In the genomic region with DNA sequence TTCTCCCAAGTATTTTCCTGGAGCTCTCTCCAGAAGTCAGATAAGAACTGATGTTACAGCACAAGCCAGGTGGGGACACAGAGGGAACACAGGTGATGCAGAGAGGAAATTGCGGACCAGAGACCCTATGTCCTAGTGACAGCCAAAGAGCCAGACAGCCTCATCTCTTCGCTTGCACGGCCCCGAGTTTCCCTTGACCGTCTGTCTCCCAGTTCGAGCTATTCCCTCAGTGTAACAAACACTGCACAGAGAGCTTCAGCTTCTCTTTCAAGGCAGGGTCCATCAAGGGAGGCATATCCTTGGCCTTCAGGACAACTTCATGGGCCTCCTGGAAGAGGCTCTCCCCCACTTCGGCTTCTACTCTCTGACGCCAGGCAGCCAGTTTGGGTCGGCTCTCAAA, we compare ENCODE assay signal across 24 mouse cellular contexts. TPM values are rescaled to one million over a fixed set of nuclear protein-coding genes. Genes with fewer than 3 reads are reported as not detected.
DNase-seq lines count a peak whose midpoint lies in the region; ATAC-seq and TF ChIP-seq lines count a peak whose summit lies in the region.
"Had no signal": no experiment of that assay in that cellular context is flagged by ENCODE, and none has a peak within 500 bp of the region (broad histone marks: within the 10 kb centered on the region; RNA-seq: fewer than 3 reads in every experiment).

No protein-coding gene starts in this region.

- peak; percentile 75 for DNase-seq in heart, adult 11 months
- no peak for DNase-seq in heart, postnatal 14 days
- DNase-seq in midbrain, embryonic 11.5 days (ENCODE audit: low spot score, missing footprints): peak; percentile 53
- no peak for DNase-seq in midbrain, postnatal 0 days (ENCODE audit: low spot score)
- DNase-seq: adrenal gland, adult 2 months; adrenal gland, adult 8-10 months; adrenal gland, postnatal 10 days; adrenal gland, postnatal 14 days; adrenal gland, postnatal 25 days; adrenal gland, postnatal 36 days; B cell, adult 2 months; cerebellum, adult 11 months; cerebellum, adult 11-12 months; cerebellum, adult 18-20 months had no signal

- H3K9me3 ChIP-seq in midbrain, embryonic 11.5 days (ENCODE audit: control insufficient read depth, low read length): no peaks in the 10 kb centered on the region
- no peaks in the 10 kb centered on the region for H3K9me3 ChIP-seq in midbrain, postnatal 0 days (ENCODE audit: low read length)
- H3K9me3 ChIP-seq: G1E had no signal

- H3K36me3 ChIP-seq in midbrain, embryonic 11.5 days (ENCODE audit: control insufficient read depth, insufficient read depth, low read length): no peaks in the 10 kb centered on the region
- H3K36me3 ChIP-seq in midbrain, postnatal 0 days (ENCODE audit: insufficient read depth, low read length): no peaks in the 10 kb centered on the region

- no peak for TF ChIP-seq CTCF in midbrain, postnatal 0 days (IDR thresholded peaks at IDR 0.05)

- no peak for ATAC-seq in midbrain, embryonic 11.5 days (ENCODE audit: low FRiP score)
- ATAC-seq in midbrain, postnatal 0 days (ENCODE audit: low FRiP score): no peak
- ATAC-seq: activated CD4-positive, CD25-positive, alpha-beta regulatory T cell, adult 4 months; CD4-positive, CD25-positive, alpha-beta regulatory T cell, adult 4 months; Patski had no signal

- H3K4me3 ChIP-seq in midbrain, embryonic 11.5 days (ENCODE audit: low read depth, low read length): no peak overlapping the region
- no peak overlapping the region for H3K4me3 ChIP-seq in midbrain, postnatal 0 days (ENCODE audit: low read depth, low read length)

- intact Hi-C loops in heart, postnatal 14 days (cut with DNase I): loop anchor here (5.0 kb wide), 1 partner anchor 58 kb away; no protein-coding TSS in a partner anchor

- no peak overlapping the region for H3K27ac ChIP-seq in midbrain, embryonic 11.5 days (ENCODE audit: low read depth, low read length)
- H3K27ac ChIP-seq in midbrain, postnatal 0 days (ENCODE audit: low read depth, low read length): no peak overlapping the region

- WGBS in midbrain, embryonic 11.5 days: 92% methylated on average over 9 of the region's 9 CpGs
- 92% methylated on average over 9 of the region's 9 CpGs for WGBS in midbrain, postnatal 0 days

- peaks cover 2% of the 10 kb centered on the region; the same call in 1 of the 2 replicates for H3K4me1 ChIP-seq in midbrain, embryonic 11.5 days (ENCODE audit: control insufficient read depth, insufficient read depth, low read length)
- H3K4me1 ChIP-seq in midbrain, postnatal 0 days (ENCODE audit: insufficient read depth, low read length): no peaks in the 10 kb centered on the region

- H3K4me2 ChIP-seq in midbrain, embryonic 11.5 days: no peak overlapping the region
- no peak overlapping the region for H3K4me2 ChIP-seq in midbrain, postnatal 0 days (ENCODE audit: low read depth, low read length, poor library complexity, severe bottlenecking)

- H3K9ac ChIP-seq in midbrain, embryonic 11.5 days (ENCODE audit: low read length): no peak overlapping the region
- H3K9ac ChIP-seq in midbrain, postnatal 0 days (replicated peaks; ENCODE audit: low read length, poor library complexity, severe bottlenecking): no peak overlapping the region

- peaks cover 3% of the 10 kb centered on the region for H3K27me3 ChIP-seq in midbrain, embryonic 11.5 days (ENCODE audit: control insufficient read depth, insufficient read depth, low read length)
- peaks cover 13% of the 10 kb centered on the region; the same call in 1 of the 2 replicates for H3K27me3 ChIP-seq in midbrain, postnatal 0 days (ENCODE audit: insufficient read depth, low read length)
- H3K27me3 ChIP-seq: CH12.LX, Patski had no signal

RNA-seq across cellular contexts. Expression of gene Ddt, which starts 1.4 kb away (rescaled TPM):
- total RNA-seq in heart, postnatal 14 days (2021): 10 to 100 TPM; 44.8 to 61.1 TPM
- polyA plus RNA-seq in midbrain, embryonic 11.5 days (2014; fragmentation: Nextera tagmentation; extraction: Ambion mirVana): 89.8 and 94.7 TPM in 2 replicates
- total RNA-seq in midbrain, postnatal 0 days (2014; rRNA removed): 71.1 and 72.9 TPM in 2 replicates
- 92.9 and 102 TPM in 2 replicates for polyA plus RNA-seq in midbrain, postnatal 0 days (2015; fragmentation: Nextera tagmentation; extraction: Ambion mirVana)

RNA-seq across cellular contexts. Expression of gene Gm20441, which starts 6.2 kb away (rescaled TPM):
- not detected for total RNA-seq in heart, postnatal 14 days (2021)
- polyA plus RNA-seq in midbrain, embryonic 11.5 days (2014; fragmentation: Nextera tagmentation; extraction: Ambion mirVana): not detected in 2 replicates
- not detected in 2 replicates for total RNA-seq in midbrain, postnatal 0 days (2014; rRNA removed)
- not detected in 2 replicates for polyA plus RNA-seq in midbrain, postnatal 0 days (2015; fragmentation: Nextera tagmentation; extraction: Ambion mirVana)
- total RNA-seq: adrenal gland, adult 18-20 months; adrenal gland, adult 2 months; adrenal gland, adult 8-10 months; adrenal gland, postnatal 10 days; adrenal gland, postnatal 14 days; adrenal gland, postnatal 25 days; ES-E14; G1E; MEL had no signal
- polyA plus RNA-seq: activated CD4-positive, CD25-positive, alpha-beta regulatory T cell, adult 4 months; adrenal gland, adult 2 months; brain, embryonic 14.5 days; C2C12; CD4-positive, CD25-positive, alpha-beta regulatory T cell, adult 4 months; G1E; Patski had no signal

RNA-seq across cellular contexts. Expression of gene Gstt3, which starts 6.6 kb away (rescaled TPM):
- total RNA-seq in heart, postnatal 14 days (2021): 1 to 10 TPM; 1.8 to 4.3 TPM
- polyA plus RNA-seq in midbrain, embryonic 11.5 days (2014; fragmentation: Nextera tagmentation; extraction: Ambion mirVana): 1.0 and 1.2 TPM in 2 replicates
- 3.6 and 7.7 TPM in 2 replicates for total RNA-seq in midbrain, postnatal 0 days (2014; rRNA removed)
- 2.5 and 2.8 TPM in 2 replicates for polyA plus RNA-seq in midbrain, postnatal 0 days (2015; fragmentation: Nextera tagmentation; extraction: Ambion mirVana)

RNA-seq across cellular contexts. Expression of gene Cabin1, which starts 10.4 kb away (rescaled TPM):
- total RNA-seq in heart, postnatal 14 days (2021): 10 to 100 TPM; 23.0 to 24.8 TPM
- 28.7 and 31.6 TPM in 2 replicates for polyA plus RNA-seq in midbrain, embryonic 11.5 days (2014; fragmentation: Nextera tagmentation; extraction: Ambion mirVana)
- 83.4 and 93.3 TPM in 2 replicates for total RNA-seq in midbrain, postnatal 0 days (2014; rRNA removed)
- polyA plus RNA-seq in midbrain, postnatal 0 days (2015; fragmentation: Nextera tagmentation; extraction: Ambion mirVana): 30.1 and 31.6 TPM in 2 replicates

RNA-seq across cellular contexts. Expression of gene Gstt1, which starts 23.8 kb away (rescaled TPM):
- total RNA-seq in heart, postnatal 14 days (2021): 1 to 10 TPM; 7.0 to 9.1 TPM
- polyA plus RNA-seq in midbrain, embryonic 11.5 days (2014; fragmentation: Nextera tagmentation; extraction: Ambion mirVana): 4.9 and 6.1 TPM in 2 replicates
- 22.6 and 37.1 TPM in 2 replicates for total RNA-seq in midbrain, postnatal 0 days (2014; rRNA removed)
- 21.4 and 26.2 TPM in 2 replicates for polyA plus RNA-seq in midbrain, postnatal 0 days (2015; fragmentation: Nextera tagmentation; extraction: Ambion mirVana)

Comparison
In these comparisons a context has a peak if more than half of its experiments do, and no peak if none do; other contexts are left out.
1. DNase-seq: peak in heart, adult 11 months (single experiment) and midbrain, embryonic 11.5 days (single experiment); none in heart, postnatal 14 days (0 of 2) and midbrain, postnatal 0 days (single experiment).